Mouse (Mus musculus): ENCODE data around the gene Sik3. TPM values are rescaled to one million over a fixed set of nuclear protein-coding genes. Genes with fewer than 3 reads are reported as not detected.

The Sik3 gene
- total and polyA plus RNA-seq, 2 experiments, result 14.1 to 16.5 TPM

- 83% methylated on average over 3 of the region's 3 CpGs for WGBS
- Histone ChIP-seq H3K79me2 (ENCODE audit: control insufficient read depth, insufficient read depth, low read length) (peaks cover 44% of the 10 kb centered on the region), H3K4me1 (ENCODE audit: control insufficient read depth, insufficient read depth, low read length) (peaks cover 6% of the 10 kb centered on the region), H3K36me3 (ENCODE audit: control insufficient read depth, insufficient read depth, low read length) (no peaks in the 10 kb centered on the region), H3K4me3 (ENCODE audit: insufficient read depth, low read depth, low read length) (no peak overlapping the region), H3K27ac (replicated peaks; ENCODE audit: insufficient read depth, low read depth, low read length) (no peak overlapping the region), H3K27me3 (ENCODE audit: control insufficient read depth, insufficient read depth, low read length) (no peaks in the 10 kb centered on the region), H3K9ac (ENCODE audit: low read depth, low read length) (no peak overlapping the region)
- no peak for DNase-seq (ENCODE audit: extremely low read depth, low read depth, low spot score)
- no peak for TF ChIP-seq CTCF (IDR thresholded peaks at IDR 0.05; ENCODE audit: low read depth, low read length)
- no peak for TF ChIP-seq POLR2A (IDR thresholded peaks at IDR 0.05; ENCODE audit: extremely low read depth, insufficient read depth, low read length)
Observed at GRCm38 (mm10) chr9:46033862-46034261, 21.2 kb downstream of the Sik3 start.

- H3K4me1 ChIP-seq (ENCODE audit: control insufficient read depth, insufficient read depth, low read length), result peaks cover 6% of the 10 kb centered on the region
- TF ChIP-seq CTCF (IDR thresholded peaks at IDR 0.05; ENCODE audit: low read depth, low read length) (no peak), POLR2A (IDR thresholded peaks at IDR 0.05; ENCODE audit: extremely low read depth, insufficient read depth, low read length) (no peak)
- DNase-seq (ENCODE audit: extremely low read depth, low read depth, low spot score), result no peak
- H3K79me2 ChIP-seq (ENCODE audit: control insufficient read depth, insufficient read depth, low read length), result peaks cover 49% of the 10 kb centered on the region
- H3K4me3 ChIP-seq (ENCODE audit: insufficient read depth, low read depth, low read length), result no peak overlapping the region
- no peaks in the 10 kb centered on the region for H3K27me3 ChIP-seq (ENCODE audit: control insufficient read depth, insufficient read depth, low read length)
- H3K36me3 ChIP-seq (ENCODE audit: control insufficient read depth, insufficient read depth, low read length), result peaks cover 2% of the 10 kb centered on the region; the same call in 1 of the 2 replicates
- no peak overlapping the region for H3K9ac ChIP-seq (ENCODE audit: low read depth, low read length)
- no peak overlapping the region for H3K27ac ChIP-seq (replicated peaks; ENCODE audit: insufficient read depth, low read depth, low read length)
- 70% methylated on average over 9 of the region's 9 CpGs for WGBS
Observed at GRCm38 (mm10) chr9:46035290-46035871, 22.8 kb downstream of the Sik3 start.

- DNase-seq (ENCODE audit: extremely low read depth, low read depth, low spot score), result peak; percentile 55
- Histone ChIP-seq H3K36me3 (ENCODE audit: control insufficient read depth, insufficient read depth, low read length) (peaks cover 2% of the 10 kb centered on the region; the same call in 1 of the 2 replicates), H3K27me3 (ENCODE audit: control insufficient read depth, insufficient read depth, low read length) (no peaks in the 10 kb centered on the region), H3K79me2 (ENCODE audit: control insufficient read depth, insufficient read depth, low read length) (peaks cover 51% of the 10 kb centered on the region), H3K27ac (replicated peaks; ENCODE audit: insufficient read depth, low read depth, low read length) (no peak overlapping the region), H3K4me1 (ENCODE audit: control insufficient read depth, insufficient read depth, low read length) (peaks cover 4% of the 10 kb centered on the region; the same call in 1 of the 2 replicates), H3K4me3 (ENCODE audit: insufficient read depth, low read depth, low read length) (no peak overlapping the region), H3K9ac (ENCODE audit: low read depth, low read length) (no peak overlapping the region)
- 82% methylated on average over 8 of the region's 8 CpGs for WGBS
- TF ChIP-seq CTCF (IDR thresholded peaks at IDR 0.05; ENCODE audit: low read depth, low read length) (no peak), POLR2A (IDR thresholded peaks at IDR 0.05; ENCODE audit: extremely low read depth, insufficient read depth, low read length) (no peak)
Observed at GRCm38 (mm10) chr9:46036881-46037280, 24.3 kb downstream of the Sik3 start.

- Histone ChIP-seq H3K9ac (ENCODE audit: low read depth, low read length) (no peak overlapping the region), H3K4me3 (ENCODE audit: insufficient read depth, low read depth, low read length) (no peak overlapping the region), H3K4me1 (ENCODE audit: control insufficient read depth, insufficient read depth, low read length) (peaks cover 4% of the 10 kb centered on the region; the same call in 1 of the 2 replicates), H3K36me3 (ENCODE audit: control insufficient read depth, insufficient read depth, low read length) (peaks cover 2% of the 10 kb centered on the region; the same call in 1 of the 2 replicates), H3K27ac (replicated peaks; ENCODE audit: insufficient read depth, low read depth, low read length) (no peak overlapping the region), H3K27me3 (ENCODE audit: control insufficient read depth, insufficient read depth, low read length) (no peaks in the 10 kb centered on the region), H3K79me2 (ENCODE audit: control insufficient read depth, insufficient read depth, low read length) (peaks cover 61% of the 10 kb centered on the region)
- DNase-seq (ENCODE audit: extremely low read depth, low read depth, low spot score), result no peak
- TF ChIP-seq POLR2A (IDR thresholded peaks at IDR 0.05; ENCODE audit: extremely low read depth, insufficient read depth, low read length) (no peak), CTCF (IDR thresholded peaks at IDR 0.05; ENCODE audit: low read depth, low read length) (no peak)
- WGBS, result 97% methylated on average over 13 of the region's 13 CpGs
Observed at GRCm38 (mm10) chr9:46038786-46039185, 26.2 kb downstream of the Sik3 start.

- TF ChIP-seq CTCF (IDR thresholded peaks at IDR 0.05; ENCODE audit: low read depth, low read length), result no peak
- TF ChIP-seq POLR2A (IDR thresholded peaks at IDR 0.05; ENCODE audit: extremely low read depth, insufficient read depth, low read length), result no peak
- WGBS, result 29% methylated on average over 2 of the region's 2 CpGs
- H3K27me3 ChIP-seq (ENCODE audit: control insufficient read depth, insufficient read depth, low read length), result no peaks in the 10 kb centered on the region
- no peak overlapping the region for H3K4me3 ChIP-seq (ENCODE audit: insufficient read depth, low read depth, low read length)
- H3K9ac ChIP-seq (ENCODE audit: low read depth, low read length), result no peak overlapping the region
- DNase-seq (ENCODE audit: extremely low read depth, low read depth, low spot score), result no peak
- H3K4me1 ChIP-seq (ENCODE audit: control insufficient read depth, insufficient read depth, low read length), result no peaks in the 10 kb centered on the region; the same call in 1 of the 2 replicates
- H3K79me2 ChIP-seq (ENCODE audit: control insufficient read depth, insufficient read depth, low read length), result peaks cover 63% of the 10 kb centered on the region
- H3K36me3 ChIP-seq (ENCODE audit: control insufficient read depth, insufficient read depth, low read length), result peaks cover 2% of the 10 kb centered on the region; the same call in 1 of the 2 replicates
- H3K27ac ChIP-seq (replicated peaks; ENCODE audit: insufficient read depth, low read depth, low read length), result no peak overlapping the region
Observed at GRCm38 (mm10) chr9:46041186-46041585, 28.6 kb downstream of the Sik3 start.

GRCm38 (mm10) chr9:46042387-46042786, 29.8 kb downstream of the Sik3 start:
- Histone ChIP-seq H3K79me2 (ENCODE audit: control insufficient read depth, insufficient read depth, low read length) (peaks cover 64% of the 10 kb centered on the region), H3K27ac (replicated peaks; ENCODE audit: insufficient read depth, low read depth, low read length) (no peak overlapping the region), H3K9ac (ENCODE audit: low read depth, low read length) (no peak overlapping the region), H3K4me1 (ENCODE audit: control insufficient read depth, insufficient read depth, low read length) (no peaks in the 10 kb centered on the region; the same call in 1 of the 2 replicates), H3K36me3 (ENCODE audit: control insufficient read depth, insufficient read depth, low read length) (peaks cover 2% of the 10 kb centered on the region; the same call in 1 of the 2 replicates), H3K27me3 (ENCODE audit: control insufficient read depth, insufficient read depth, low read length) (no peaks in the 10 kb centered on the region), H3K4me3 (ENCODE audit: insufficient read depth, low read depth, low read length) (no peak overlapping the region)
- WGBS, result 88% methylated on average over 3 of the region's 3 CpGs
- TF ChIP-seq POLR2A (IDR thresholded peaks at IDR 0.05; ENCODE audit: extremely low read depth, insufficient read depth, low read length), result no peak
- no peak for TF ChIP-seq CTCF (IDR thresholded peaks at IDR 0.05; ENCODE audit: low read depth, low read length)
- no peak for DNase-seq (ENCODE audit: extremely low read depth, low read depth, low spot score)
